Mouse (Mus musculus): ENCODE data around the gene Gpr142. TPM values are rescaled to one million over a fixed set of nuclear protein-coding genes. Genes with fewer than 3 reads are reported as not detected.

Gpr142 gene
- polyA plus RNA-seq, 1 experiment from 2014 or later, result not detected

DNA sequence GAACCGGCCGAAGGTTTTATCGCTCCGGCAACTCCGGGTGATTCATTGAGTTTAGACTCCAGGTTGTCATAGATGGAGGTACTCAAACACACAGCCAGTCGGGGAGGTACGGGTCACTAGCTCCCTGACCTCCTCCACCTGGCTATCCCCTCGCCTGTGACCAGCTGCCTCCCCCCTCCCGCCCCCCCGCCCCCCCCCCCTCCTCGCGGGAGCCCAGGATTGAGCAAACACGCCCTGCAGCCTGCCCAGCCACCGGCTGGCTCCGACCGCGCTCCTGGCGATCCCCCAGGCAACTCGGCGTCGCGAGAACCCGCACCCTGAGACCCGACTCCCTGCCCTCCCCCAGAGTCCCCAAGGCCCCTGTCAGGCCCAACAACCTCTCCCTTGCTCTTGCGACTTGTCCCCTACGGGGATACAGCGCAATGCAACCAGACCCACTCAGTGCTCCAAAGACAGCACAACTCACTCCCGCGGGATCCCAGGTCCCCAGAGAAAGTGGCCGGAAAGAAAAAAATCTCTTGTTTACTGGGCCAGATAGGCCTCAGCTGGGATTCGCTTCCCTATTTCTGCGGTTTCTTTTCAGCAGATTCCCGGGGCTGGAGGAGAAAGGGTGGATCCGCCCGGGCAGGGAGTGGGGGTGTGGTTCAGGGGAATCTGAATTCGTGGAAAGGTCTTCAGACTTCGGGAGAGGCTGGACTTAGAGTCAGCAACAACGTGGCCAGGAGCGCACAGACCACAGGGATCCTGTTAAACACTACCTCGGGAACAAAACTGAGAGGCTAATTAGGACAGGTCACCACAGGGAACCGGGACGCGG is 51.9 kb downstream of the Gpr142 start, which contains the start of gene Gprc5c:
Gprc5c (plus strand) TSS at position 701 of the 817 bp plus-strand sequence.
- Histone ChIP-seq H3K4me3 (peak within 1 kb of the TSS; percentile 88), H3K27me3 (replicated peaks; ENCODE audit: low read depth, poor library complexity, severe bottlenecking) (peaks cover 56% of the 10 kb centered on the region), H3K27ac (replicated peaks) (peak within 1 kb of the TSS; percentile 94), H3K36me3 (replicated peaks) (peaks cover 7% of the 10 kb centered on the region; the same call in 1 of the 2 replicates), H3K9me3 (no peaks in the 10 kb centered on the region), H3K4me1 (peaks cover 77% of the 10 kb centered on the region)
- under 1% methylated on average over 38 of the region's 43 CpGs for WGBS
- DNase-seq (ENCODE audit: low spot score), result peak; percentile 68

DNA sequence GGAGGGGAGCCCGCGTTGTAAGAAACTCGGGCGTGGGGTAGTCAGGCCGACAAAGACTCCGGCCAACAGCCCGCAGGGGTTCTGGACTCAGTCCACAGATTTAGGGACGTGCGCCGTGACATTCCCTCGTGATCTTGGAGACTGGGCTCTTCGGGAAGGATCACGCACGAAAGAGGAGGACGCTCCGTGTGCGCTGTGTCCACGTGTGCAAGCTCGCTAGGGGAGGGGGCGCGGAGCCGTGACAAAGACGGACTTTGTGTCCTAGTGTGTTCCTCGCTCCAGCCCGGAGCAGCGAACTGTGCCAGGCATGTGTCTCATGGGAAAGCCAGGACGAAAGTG is 52.5 kb downstream of the Gpr142 start:
- Histone ChIP-seq H3K36me3 (replicated peaks) (peaks cover 9% of the 10 kb centered on the region), H3K27ac (replicated peaks) (peak overlapping the region; percentile 94), H3K9me3 (no peaks in the 10 kb centered on the region), H3K27me3 (replicated peaks; ENCODE audit: low read depth, poor library complexity, severe bottlenecking) (peaks cover 56% of the 10 kb centered on the region), H3K4me1 (peaks cover 75% of the 10 kb centered on the region), H3K4me3 (peak overlapping the region; percentile 88)
- no peak for DNase-seq (ENCODE audit: low spot score)
- WGBS, result under 1% methylated on average over 27 of the region's 27 CpGs

DNA sequence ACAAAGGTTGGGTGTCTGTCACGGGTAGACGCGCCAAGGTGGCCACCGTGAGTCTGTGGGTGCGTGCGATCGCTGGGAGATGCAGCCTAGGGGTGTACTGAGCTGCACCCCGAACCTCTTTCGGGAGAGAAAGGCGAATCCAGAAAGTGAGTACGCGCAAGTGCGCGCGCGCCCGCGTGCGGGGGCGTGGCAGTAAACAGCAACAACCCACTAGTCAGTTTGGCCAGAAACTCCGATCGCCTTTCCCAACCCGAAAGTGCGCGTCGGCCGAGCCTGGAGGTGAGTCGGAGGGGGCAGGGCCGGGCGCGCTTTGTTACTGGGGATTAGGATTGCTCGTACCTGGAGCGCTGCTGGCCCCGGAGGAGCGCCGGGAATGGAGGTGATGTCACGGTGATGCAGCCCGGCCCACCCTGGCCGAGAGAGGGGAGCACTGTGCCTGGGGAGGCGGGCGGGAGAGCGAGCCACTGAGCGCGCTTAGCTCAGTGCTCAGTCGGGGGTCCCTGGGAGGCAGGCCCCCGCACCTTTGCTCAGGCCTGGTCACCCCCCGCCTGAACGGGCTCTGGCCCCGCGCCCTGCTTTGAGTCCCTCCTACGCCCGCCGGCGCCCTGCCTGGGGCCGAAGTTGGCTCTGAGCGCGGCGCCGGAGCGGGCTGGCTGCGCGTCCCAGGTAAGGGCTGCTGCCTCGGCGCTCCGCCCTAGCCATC is 53.0 kb downstream of the Gpr142 start:
- Histone ChIP-seq H3K4me1 (peaks cover 70% of the 10 kb centered on the region), H3K36me3 (replicated peaks) (peaks cover 14% of the 10 kb centered on the region), H3K27ac (replicated peaks) (peak overlapping the region; percentile 94), H3K27me3 (replicated peaks; ENCODE audit: low read depth, poor library complexity, severe bottlenecking) (peaks cover 56% of the 10 kb centered on the region), H3K9me3 (no peaks in the 10 kb centered on the region), H3K4me3 (peak overlapping the region; percentile 88)
- peak; percentile 88 for DNase-seq (ENCODE audit: low spot score)
- WGBS, result under 1% methylated on average over 65 of the region's 65 CpGs

DNA sequence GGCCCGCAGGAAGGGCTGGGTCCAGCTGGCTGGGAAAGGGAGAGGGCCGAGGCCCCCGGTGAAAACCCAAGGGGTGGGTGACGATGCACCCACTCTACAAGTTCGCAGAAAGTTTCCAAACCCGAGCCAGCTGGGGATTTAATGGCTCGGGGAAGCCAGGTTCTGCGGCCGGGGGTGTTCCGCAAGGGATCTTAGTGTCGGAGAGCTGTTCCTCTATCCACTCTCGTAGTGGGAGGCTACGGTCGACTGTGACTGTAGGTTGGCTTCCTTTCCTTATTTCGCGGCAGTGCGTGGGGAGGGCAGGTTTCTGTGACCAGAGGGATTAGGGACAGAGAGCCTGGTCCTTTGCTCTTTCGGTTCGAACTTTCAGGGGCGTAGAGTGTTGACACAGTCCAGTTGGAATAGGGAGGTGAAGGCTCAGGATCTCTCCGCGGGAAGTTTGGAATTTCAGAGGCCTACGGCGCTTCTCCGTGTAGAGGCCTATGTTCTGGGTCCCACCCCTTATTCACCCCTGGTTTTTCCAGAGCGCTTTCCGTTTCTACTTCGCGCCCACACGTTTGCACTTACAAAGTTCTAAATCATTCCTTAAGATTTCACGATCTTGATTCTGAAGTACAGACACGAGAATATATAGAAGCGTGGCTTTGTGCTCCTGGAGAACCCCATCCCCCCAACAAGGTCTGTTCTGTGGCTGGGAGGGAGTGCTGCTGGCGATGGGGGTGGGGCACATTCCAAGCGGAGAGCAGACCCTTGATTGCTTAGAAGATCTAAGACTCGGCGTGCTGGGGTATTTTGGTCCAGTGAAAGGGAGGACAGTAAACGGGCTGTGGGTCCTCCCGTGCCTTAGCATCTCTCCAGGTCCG is 53.8 kb downstream of the Gpr142 start:
- Histone ChIP-seq H3K4me1 (peaks cover 62% of the 10 kb centered on the region), H3K27ac (replicated peaks) (peak overlapping the region; percentile 94), H3K9me3 (no peaks in the 10 kb centered on the region), H3K27me3 (replicated peaks; ENCODE audit: low read depth, poor library complexity, severe bottlenecking) (peaks cover 56% of the 10 kb centered on the region), H3K36me3 (replicated peaks) (peaks cover 22% of the 10 kb centered on the region), H3K4me3 (peak overlapping the region; percentile 88)
- WGBS, result under 1% methylated on average over 40 of the region's 40 CpGs
- peak; percentile 84 for DNase-seq (ENCODE audit: low spot score)

DNA sequence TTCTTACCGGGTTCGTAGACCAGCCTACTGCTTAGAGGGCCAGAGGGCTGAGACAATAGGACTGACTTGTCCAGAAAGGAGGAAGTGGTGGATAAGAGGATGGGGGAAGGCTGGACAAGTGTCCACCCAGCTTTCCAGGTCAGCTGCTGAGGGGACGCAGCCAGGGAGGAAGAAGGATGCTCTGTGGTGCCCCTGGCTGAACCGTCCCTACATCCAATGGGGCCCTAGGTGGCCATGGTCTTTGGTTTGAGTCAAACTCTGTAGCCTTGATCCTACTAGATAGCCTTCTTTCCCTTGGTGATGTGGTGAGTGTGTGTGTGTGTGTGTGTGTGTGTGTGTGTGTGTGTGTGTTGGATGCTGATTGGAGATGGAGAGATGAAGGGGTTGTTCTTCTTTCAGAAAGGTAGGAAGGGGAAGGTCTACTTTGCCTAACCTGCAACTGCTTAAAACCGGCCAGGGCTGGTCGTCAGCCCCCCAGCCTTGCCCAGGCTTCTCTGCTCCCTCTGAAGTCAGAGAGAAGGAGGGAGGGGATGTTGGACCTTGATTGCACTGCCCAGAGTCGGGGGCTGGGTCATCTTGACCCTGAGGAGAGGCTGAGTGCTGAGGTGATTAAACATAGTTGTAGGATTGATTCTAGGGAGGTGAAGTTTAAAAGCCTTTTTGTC is 54.6 kb downstream of the Gpr142 start:
- H3K9me3 ChIP-seq, result no peaks in the 10 kb centered on the region
- H3K4me1 ChIP-seq, result peaks cover 62% of the 10 kb centered on the region
- H3K36me3 ChIP-seq (replicated peaks), result peaks cover 29% of the 10 kb centered on the region
- peak; percentile 32 for DNase-seq (ENCODE audit: low spot score)
- H3K27me3 ChIP-seq (replicated peaks; ENCODE audit: low read depth, poor library complexity, severe bottlenecking), result peaks cover 56% of the 10 kb centered on the region
- H3K4me3 ChIP-seq, result peak overlapping the region; percentile 88
- WGBS, result 7% methylated on average over 7 of the region's 7 CpGs
- peak overlapping the region; percentile 94 for H3K27ac ChIP-seq (replicated peaks)

DNA sequence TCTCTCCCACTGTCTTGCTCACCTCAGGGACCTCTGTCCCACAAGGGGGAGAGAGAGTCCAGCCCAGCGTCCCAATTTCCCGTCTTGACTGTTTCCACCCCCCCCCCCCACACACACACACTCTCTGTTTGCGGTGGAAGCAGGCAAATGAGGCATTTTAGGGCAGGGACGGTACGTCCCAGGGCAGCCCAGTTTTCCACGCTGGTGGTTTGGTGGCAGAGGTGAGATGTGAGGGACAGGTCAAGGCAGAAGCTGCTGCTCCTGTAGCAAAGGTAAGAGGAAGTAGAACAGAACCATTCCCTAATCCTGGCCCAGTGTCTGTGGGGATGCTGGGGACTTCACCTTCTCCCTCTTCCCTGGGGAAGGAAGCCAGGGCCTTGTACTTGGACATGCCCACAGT is 55.9 kb downstream of the Gpr142 start:
- peak overlapping the region; percentile 88 for H3K4me3 ChIP-seq
- peaks cover 39% of the 10 kb centered on the region for H3K36me3 ChIP-seq (replicated peaks)
- H3K9me3 ChIP-seq, result no peaks in the 10 kb centered on the region
- WGBS, result 75% methylated on average over 6 of the region's 6 CpGs
- no peak overlapping the region; the same call in 1 of the 2 replicates for H3K27ac ChIP-seq (replicated peaks)
- DNase-seq (ENCODE audit: low spot score), result no peak
- H3K4me1 ChIP-seq, result peaks cover 52% of the 10 kb centered on the region
- peaks cover 45% of the 10 kb centered on the region for H3K27me3 ChIP-seq (replicated peaks; ENCODE audit: low read depth, poor library complexity, severe bottlenecking)

DNA sequence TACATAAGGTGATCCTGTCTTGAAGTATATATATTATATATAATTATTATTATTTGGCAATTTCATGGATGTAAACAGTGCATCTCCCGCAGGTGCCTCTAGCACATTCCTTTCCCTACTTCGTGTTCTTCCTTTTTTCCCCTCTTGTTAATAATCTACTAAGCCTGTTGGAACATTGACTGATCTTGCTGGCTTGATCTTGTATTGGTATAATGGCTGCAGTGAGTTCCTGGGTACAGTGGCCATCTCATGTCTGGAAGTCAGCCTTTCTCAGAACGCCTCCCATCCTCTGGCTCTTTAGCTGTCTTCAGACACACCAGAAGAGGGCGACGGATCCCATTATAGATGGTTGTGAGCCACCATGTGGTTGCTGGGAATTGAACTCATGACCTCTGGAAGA is 57.4 kb downstream of the Gpr142 start:
- Histone ChIP-seq H3K9me3 (no peaks in the 10 kb centered on the region), H3K4me1 (peaks cover 37% of the 10 kb centered on the region), H3K27me3 (replicated peaks; ENCODE audit: low read depth, poor library complexity, severe bottlenecking) (peaks cover 30% of the 10 kb centered on the region), H3K4me3 (no peak overlapping the region), H3K36me3 (replicated peaks) (peaks cover 44% of the 10 kb centered on the region), H3K27ac (replicated peaks) (no peak overlapping the region)
- DNase-seq (ENCODE audit: low spot score), result no peak
- WGBS, result 91% methylated on average over 5 of the region's 5 CpGs

Other genes with a start within 250 kb of the Gpr142 start
- gene Rpl38, start 130.4 kb upstream of the Gpr142 start, polyA plus RNA-seq (2016; fragmentation: Nextera tagmentation; extraction: Ambion mirVana), result 1,047 and 1,098 TPM in 2 replicates
- 14.9 and 16.1 TPM in 2 replicates for gene Ttyh2, start 123.5 kb upstream of the Gpr142 start, polyA plus RNA-seq (2016; fragmentation: Nextera tagmentation; extraction: Ambion mirVana)
- gene Dnaic2, start 71.5 kb upstream of the Gpr142 start, polyA plus RNA-seq (2016; fragmentation: Nextera tagmentation; extraction: Ambion mirVana), result 1.7 and 1.8 TPM in 2 replicates
- 1.3 and 2.0 TPM in 2 replicates for gene Kif19a, start 33.5 kb upstream of the Gpr142 start, polyA plus RNA-seq (2016; fragmentation: Nextera tagmentation; extraction: Ambion mirVana)
- 10.0 and 17.0 TPM in 2 replicates for gene Btbd17, start 3.0 kb upstream of the Gpr142 start, polyA plus RNA-seq (2016; fragmentation: Nextera tagmentation; extraction: Ambion mirVana)
- gene Gprc5c, start 52.2 kb downstream of the Gpr142 start, polyA plus RNA-seq (2016; fragmentation: Nextera tagmentation; extraction: Ambion mirVana), result 62.2 and 62.5 TPM in 2 replicates
- 1.1 and 1.8 TPM in 2 replicates for gene Cd300a, start 91.1 kb downstream of the Gpr142 start, polyA plus RNA-seq (2016; fragmentation: Nextera tagmentation; extraction: Ambion mirVana)
- 0.10 TPM in 1 of 2 replicates, not detected in the other for gene Cd300lb, start 135.5 kb downstream of the Gpr142 start, polyA plus RNA-seq (2016; fragmentation: Nextera tagmentation; extraction: Ambion mirVana)
- gene Cd300c, start 170.2 kb downstream of the Gpr142 start, polyA plus RNA-seq (2016; fragmentation: Nextera tagmentation; extraction: Ambion mirVana), result not detected in 2 replicates
- 0.05 and 0.13 TPM in 2 replicates for gene Cd300ld, start 191.0 kb downstream of the Gpr142 start, polyA plus RNA-seq (2016; fragmentation: Nextera tagmentation; extraction: Ambion mirVana)
- gene Cd300c2, start 203.0 kb downstream of the Gpr142 start, polyA plus RNA-seq (2016; fragmentation: Nextera tagmentation; extraction: Ambion mirVana), result 0.38 and 0.87 TPM in 2 replicates
- not detected in 2 replicates for gene Cd300ld2, start 217.3 kb downstream of the Gpr142 start, polyA plus RNA-seq (2016; fragmentation: Nextera tagmentation; extraction: Ambion mirVana)
- gene Cd300ld4, start 228.1 kb downstream of the Gpr142 start, polyA plus RNA-seq (2016; fragmentation: Nextera tagmentation; extraction: Ambion mirVana), result not detected in 2 replicates
- gene Cd300ld5, start 238.8 kb downstream of the Gpr142 start, polyA plus RNA-seq (2016; fragmentation: Nextera tagmentation; extraction: Ambion mirVana), result not detected in 2 replicates
- not detected in 2 replicates for gene Cd300ld3, start 249.5 kb downstream of the Gpr142 start, polyA plus RNA-seq (2016; fragmentation: Nextera tagmentation; extraction: Ambion mirVana)

Data from embryonic facial prominence, embryonic 10.5 days (tissue).